Mouse (Mus musculus) cerebellum, adult 9-10 months (tissue): Measurements from ENCODE around the gene Vps26b.

ENCODE experiments used
- DNase-seq: peaks from one replicate; pipeline ENCODE4 v3.0.0; 2022

The Vps26b gene

GRCm38 (mm10) chr9:26993118-26993517, 36.7 kb downstream of the Vps26b start:
- DNase-seq, result peak; percentile 66

- peak; percentile 3 for DNase-seq
Measured at GRCm38 (mm10) chr9:26990181-26990580, 39.7 kb downstream of the Vps26b start.

GRCm38 (mm10) chr9:26985668-26986277, 44.1 kb downstream of the Vps26b start:
- DNase-seq, result no peak

GRCm38 (mm10) chr9:26985090-26985613, 44.7 kb downstream of the Vps26b start:
- no peak for DNase-seq

GRCm38 (mm10) chr9:26978776-26979175, 51.1 kb downstream of the Vps26b start:
- DNase-seq, result no peak

GRCm38 (mm10) chr9:26977754-26978153, 52.1 kb downstream of the Vps26b start:
- DNase-seq, result no peak
